Mouse (Mus musculus) CH12.LX (cell line): ENCODE data around the gene Capza1. TPM values are rescaled to one million over a fixed set of nuclear protein-coding genes. Genes with fewer than 3 reads are reported as not detected.
A peak's percentile ranks its signal among the peaks of the same experiment; 100 is the strongest.

Experiments
- DNase-seq: peaks from one replicate; pipeline ENCODE4 v3.0.0-alpha.2; 2013; ENCODE audit errors: extremely low read depth
- H3K27ac ChIP-seq: 2 replicates; pipeline ENCODE4 v1.5.1; 2012; ENCODE audit warnings: low read depth, mild to moderate bottlenecking, control low read depth, moderate library complexity; ENCODE audit not compliant: insufficient read depth
- H3K27me3 ChIP-seq: replicated peaks from 2 replicates; pipeline ENCODE3; 2012; ENCODE audit warnings: inconsistent platforms
- H3K36me3 ChIP-seq, 2 experiments: replicated peaks in 1 of 2; 2 replicates each; pipeline versions ENCODE3 to v1.6.1; 2012; ENCODE audit warnings: inconsistent platforms in 1 of 2, low read length in 1 of 2, mild to moderate bottlenecking in 1 of 2, mixed read lengths in 1 of 2, moderate library complexity in 1 of 2; ENCODE audit not compliant: control insufficient read depth in 1 of 2, insufficient read depth in 1 of 2
- H3K4me1 ChIP-seq, 2 experiments: 2 replicates each; pipeline ENCODE4 v1.6.1; 2012; ENCODE audit warnings: inconsistent platforms in 1 of 2, moderate library complexity in 1 of 2; ENCODE audit not compliant: insufficient read depth in 2 of 2, control insufficient read depth in 1 of 2
- H3K4me2 ChIP-seq: 2 replicates; pipeline ENCODE4 v1.6.1; 2012; ENCODE audit warnings: low read depth, mild to moderate bottlenecking, control low read depth; ENCODE audit not compliant: poor library complexity, insufficient read depth, severe bottlenecking
- H3K4me3 ChIP-seq, 3 experiments: fragments of 150-350 bp in 1 of 3; sonication (generic) in 1 of 3; replicated peaks in 1 of 3; 2 replicates each; pipeline versions ENCODE3 to v1.5.1; 2011 to 2012; ENCODE audit warnings: low read depth in 2 of 3, low read length in 2 of 3, mild to moderate bottlenecking in 2 of 3, moderate library complexity in 2 of 3, control low read depth in 1 of 3, improper control_type of control experiment in 1 of 3, inconsistent platforms in 1 of 3, mixed read lengths in 1 of 3; ENCODE audit not compliant: poor library complexity in 1 of 3
- H3K79me2 ChIP-seq: replicated peaks from 2 replicates; pipeline ENCODE4 v1.6.1; 2012; ENCODE audit warnings: mild to moderate bottlenecking, moderate library complexity; ENCODE audit not compliant: control insufficient read depth, poor library complexity, insufficient read depth, severe bottlenecking; ENCODE audit errors: extremely low read depth
- H3K9ac ChIP-seq: 2 replicates; pipeline ENCODE4 v1.6.1; 2012; ENCODE audit warnings: low read depth, mild to moderate bottlenecking, control low read depth, moderate library complexity; ENCODE audit not compliant: insufficient read depth
- H3K9me3 ChIP-seq: replicated peaks from 2 replicates; pipeline ENCODE3; 2012; ENCODE audit warnings: low read length, inconsistent platforms, mixed read lengths
- BHLHE40 ChIP-seq: IDR thresholded peaks from 2 replicates; pipeline ENCODE4 v1.6.1; 2011; ENCODE audit warnings: mild to moderate bottlenecking, low read depth, low read length, improper control_type of control experiment
- CHD1 ChIP-seq: IDR thresholded peaks from 2 replicates; pipeline ENCODE4 v1.6.1; 2012; ENCODE audit warnings: low read depth, low read length, improper control_type of control experiment, inconsistent platforms
- CHD2 ChIP-seq: IDR thresholded peaks from 2 replicates; pipeline ENCODE4 v1.6.1; 2011; ENCODE audit warnings: low read length, improper control_type of control experiment
- CTCF ChIP-seq, 2 experiments: IDR thresholded peaks in 1 of 2; conservative IDR thresholded peaks in 1 of 2; 2 replicates each; pipeline ENCODE4 v1.5.1; 2011 to 2012; ENCODE audit warnings: low read depth in 2 of 2, low read length in 2 of 2, improper control_type of control experiment in 1 of 2, inconsistent platforms in 1 of 2, mild to moderate bottlenecking in 1 of 2, moderate library complexity in 1 of 2
- E2F4 ChIP-seq: IDR thresholded peaks from 2 replicates; pipeline ENCODE4 v1.6.1; 2011; ENCODE audit warnings: low read depth, low read length, improper control_type of control experiment; ENCODE audit not compliant: insufficient replicate concordance
- ELF1 ChIP-seq: IDR thresholded peaks from 2 replicates; pipeline ENCODE4 v1.6.1; 2014; ENCODE audit warnings: low read depth, mild to moderate bottlenecking, inconsistent platforms, low read length, improper control_type of control experiment
- EP300 ChIP-seq: IDR thresholded peaks from 2 replicates; pipeline ENCODE4 v1.6.1; 2011; ENCODE audit warnings: low read length, improper control_type of control experiment
- ETS1 ChIP-seq: conservative IDR thresholded peaks from 2 replicates; pipeline ENCODE4 v1.6.1; 2012; ENCODE audit warnings: low read depth, mild to moderate bottlenecking, inconsistent platforms, low read length, improper control_type of control experiment, moderate library complexity
- GABPA ChIP-seq: IDR thresholded peaks from 2 replicates; pipeline ENCODE4 v1.6.1; 2012; ENCODE audit warnings: low read depth, low read length, improper control_type of control experiment, inconsistent platforms; ENCODE audit not compliant: insufficient replicate concordance
- HCFC1 ChIP-seq: IDR thresholded peaks from 2 replicates; pipeline ENCODE4 v1.6.1; 2012; ENCODE audit warnings: low read depth, mild to moderate bottlenecking, inconsistent platforms, low read length, improper control_type of control experiment
- IRF4 ChIP-seq: IDR thresholded peaks from 2 replicates; pipeline ENCODE4 v1.6.1; 2014; ENCODE audit warnings: low read depth, mild to moderate bottlenecking, inconsistent platforms, low read length, improper control_type of control experiment
- JUN ChIP-seq: IDR thresholded peaks from 2 replicates; pipeline ENCODE4 v1.6.1; 2011; ENCODE audit warnings: low read depth, mild to moderate bottlenecking, low read length, improper control_type of control experiment, moderate library complexity; ENCODE audit not compliant: insufficient read depth
- JUND ChIP-seq: conservative IDR thresholded peaks from 2 replicates; pipeline ENCODE4 v1.6.1; 2011; ENCODE audit warnings: low read depth, low read length, improper control_type of control experiment
- KAT2A ChIP-seq: IDR thresholded peaks from 2 replicates; pipeline ENCODE4 v1.6.1; 2012; ENCODE audit warnings: low read length, improper control_type of control experiment, inconsistent platforms; ENCODE audit not compliant: insufficient replicate concordance
- MAFK ChIP-seq: IDR thresholded peaks from 2 replicates; pipeline ENCODE4 v1.6.1; 2011; ENCODE audit warnings: low read length, improper control_type of control experiment; ENCODE audit not compliant: insufficient replicate concordance
- MAX ChIP-seq: IDR thresholded peaks from 2 replicates; pipeline ENCODE4 v1.6.1; 2011; ENCODE audit warnings: low read length, improper control_type of control experiment
- MAZ ChIP-seq: IDR thresholded peaks from 2 replicates; pipeline ENCODE4 v1.6.1; 2012; ENCODE audit warnings: low read depth, mild to moderate bottlenecking, inconsistent platforms, low read length, improper control_type of control experiment, moderate library complexity
- MEF2A ChIP-seq: IDR thresholded peaks from 2 replicates; pipeline ENCODE4 v1.6.1; 2014; ENCODE audit warnings: low read depth, mild to moderate bottlenecking, inconsistent platforms, low read length, improper control_type of control experiment, borderline replicate concordance
- MXI1 ChIP-seq: IDR thresholded peaks from 2 replicates; pipeline ENCODE4 v1.6.1; 2011; ENCODE audit warnings: mild to moderate bottlenecking, low read depth, low read length, improper control_type of control experiment
- MYC ChIP-seq: IDR thresholded peaks from 2 replicates; pipeline ENCODE4 v1.6.1; 2011; ENCODE audit warnings: low read depth, mild to moderate bottlenecking, improper control_type of control experiment, low read length
- NELFE ChIP-seq: IDR thresholded peaks from 2 replicates; pipeline ENCODE4 v1.6.1; 2011; ENCODE audit warnings: low read depth, low read length, improper control_type of control experiment
- NRF1 ChIP-seq: IDR thresholded peaks from 2 replicates; pipeline ENCODE4 v1.6.1; 2014; ENCODE audit warnings: low read depth, mild to moderate bottlenecking, inconsistent platforms, low read length, improper control_type of control experiment, moderate library complexity
- PAX5 ChIP-seq: IDR thresholded peaks from 2 replicates; pipeline ENCODE4 v1.6.1; 2012; ENCODE audit warnings: low read length, inconsistent platforms, mixed read lengths
- POLR2A ChIP-seq: IDR thresholded peaks from 2 replicates; pipeline ENCODE4 v1.6.1; 2011; ENCODE audit warnings: low read depth, mild to moderate bottlenecking, improper control_type of control experiment, low read length
- POLR2AphosphoS2 ChIP-seq: IDR thresholded peaks from 2 replicates; pipeline ENCODE4 v1.6.1; 2011; ENCODE audit warnings: low read depth, low read length, improper control_type of control experiment
- RAD21 ChIP-seq: IDR thresholded peaks from 2 replicates; pipeline ENCODE4 v1.6.1; 2011; ENCODE audit warnings: low read depth, mild to moderate bottlenecking, low read length, improper control_type of control experiment, moderate library complexity
- RCOR1 ChIP-seq: conservative IDR thresholded peaks from 2 replicates; pipeline ENCODE4 v1.6.1; 2012; ENCODE audit warnings: low read depth, mild to moderate bottlenecking, inconsistent platforms, low read length, improper control_type of control experiment
- SIN3A ChIP-seq: IDR thresholded peaks from 2 replicates; pipeline ENCODE4 v1.6.1; 2012; ENCODE audit warnings: low read length, improper control_type of control experiment, inconsistent platforms
- SMC3 ChIP-seq: IDR thresholded peaks from 2 replicates; pipeline ENCODE4 v1.6.1; 2011; ENCODE audit warnings: low read depth, low read length, improper control_type of control experiment
- TBP ChIP-seq: conservative IDR thresholded peaks from 2 replicates; pipeline ENCODE4 v1.6.1; 2011; ENCODE audit warnings: low read depth, low read length, improper control_type of control experiment
- TCF12 ChIP-seq: IDR thresholded peaks from 2 replicates; pipeline ENCODE4 v1.6.1; 2014; ENCODE audit warnings: low read depth, mild to moderate bottlenecking, inconsistent platforms, low read length, improper control_type of control experiment
- UBTF ChIP-seq: IDR thresholded peaks from 2 replicates; pipeline ENCODE4 v1.6.1; 2012; ENCODE audit warnings: low read depth, mild to moderate bottlenecking, inconsistent platforms, low read length, improper control_type of control experiment, moderate library complexity
- USF1 ChIP-seq: IDR thresholded peaks from 2 replicates; pipeline ENCODE4 v1.6.1; 2014; ENCODE audit warnings: low read depth, mild to moderate bottlenecking, inconsistent platforms, low read length, improper control_type of control experiment
- USF2 ChIP-seq: conservative IDR thresholded peaks from 2 replicates; pipeline ENCODE4 v1.6.1; 2011; ENCODE audit warnings: low read depth, low read length, improper control_type of control experiment
- ZC3H11A ChIP-seq: IDR thresholded peaks from 2 replicates; pipeline ENCODE4 v1.6.1; 2012; ENCODE audit warnings: low read depth, mild to moderate bottlenecking, inconsistent platforms, low read length, improper control_type of control experiment
- ZKSCAN1 ChIP-seq: IDR thresholded peaks from 2 replicates; pipeline ENCODE4 v1.6.1; 2012; ENCODE audit warnings: low read depth, inconsistent platforms, low read length, improper control_type of control experiment, borderline replicate concordance
- ZMIZ1 ChIP-seq: IDR thresholded peaks from 2 replicates; pipeline ENCODE4 v1.6.1; 2012; ENCODE audit warnings: low read depth, mild to moderate bottlenecking, inconsistent platforms, low read length, improper control_type of control experiment
- ZNF384 ChIP-seq: IDR thresholded peaks from 2 replicates; pipeline ENCODE4 v1.6.1; 2012; ENCODE audit warnings: low read depth, low read length, improper control_type of control experiment, inconsistent platforms
- dilution Hi-C: fragments of 300-500 bp; cut with MboI; formaldehyde crosslinking; loops from 2 replicates; pipeline ENCODE4 v1.14.3; 2020; ENCODE audit warnings: low sequenced_read_pairs; ENCODE audit not compliant: extremely low pct_unique_long_range_greater_than_20kb, extremely low pct_ligation_motif_present
- in situ Hi-C: fragments of 300-500 bp; cut with MboI; formaldehyde crosslinking; loops from 3 replicates; pipeline ENCODE4 v1.14.3; 2019; ENCODE audit warnings: low sequenced_read_pairs, low pct_ligation_motif_present, low pct_unique_long_range_greater_than_20kb, mixed read lengths
- polyA plus RNA-seq: library from polyadenylated mRNA; unstranded; fragments of >175 nt; gene quantifications from 2 replicates; pipeline ENCODE4 v1.2.1, GENCODE M21; 2012; ENCODE audit warnings: low read depth; ENCODE audit not compliant: insufficient read length
- total RNA-seq, 2 experiments: library from RNA; depleted of rRNA; stranded (reverse); fragments of 300-350 nt in 1 of 2; fragments of >200 nt in 1 of 2; gene quantifications; 2 replicates each; pipeline ENCODE4 v1.2.3; 2012 to 2014

Capza1 gene
- total and polyA plus RNA-seq, 3 experiments, result 113 to 288 (median 140) TPM

- peak overlapping the region; percentile 48 to 67 (median 52) for H3K4me3 ChIP-seq
These were observed 75.6 kb downstream of the Capza1 start for GRCm38 (mm10) chr3:104788561-104789311.

DNA sequence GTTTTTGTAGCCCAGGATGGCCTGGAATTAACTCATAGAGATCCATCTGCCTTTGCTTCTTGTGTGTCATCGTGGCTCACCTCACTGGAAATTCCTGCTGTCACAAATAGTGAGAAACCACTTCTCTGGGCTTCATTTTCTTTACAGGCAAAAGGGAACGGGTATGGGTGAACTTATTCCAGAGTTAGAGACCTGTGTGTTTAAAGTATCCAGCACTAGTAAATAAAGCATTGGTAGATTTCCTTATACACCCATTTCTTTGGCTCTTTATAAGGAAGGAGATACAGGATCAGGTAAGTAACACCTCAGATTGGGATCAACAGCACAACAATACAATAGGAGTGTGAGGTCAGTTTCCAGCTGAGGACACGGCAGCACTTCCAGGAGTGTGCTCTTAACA, 76.2 kb downstream of the Capza1 start, which contains the start of gene Rhoc:
Rhoc (plus strand) TSS at position 301 of the 400 bp plus-strand sequence.
- Histone ChIP-seq H3K36me3 (peaks cover 8 to 52% of the 10 kb centered on the region in 2 experiments), H3K79me2 (no peaks in the 10 kb centered on the region), H3K9ac (peak within 1 kb of the TSS; percentile 35), H3K27ac (no peak within 1 kb of the TSS), H3K27me3 (no peaks in the 10 kb centered on the region), H3K4me1 (peaks cover 5 to 45% of the 10 kb centered on the region in 2 experiments; a peak in 3 of 4 replicates), H3K4me2 (peak within 1 kb of the TSS; percentile 55), H3K4me3 (peak within 1 kb of the TSS; percentile 48 to 67 (median 52)), H3K9me3 (no peaks in the 10 kb centered on the region)
- TF ChIP-seq MAZ (no peak), CHD2 (no peak), ZC3H11A (no peak), UBTF (no peak)
- DNase-seq, result no peak
- in situ Hi-C loops (loop anchor here (10.0 kb wide), 2 partner anchors 177 to 267 kb away; partner anchors contain the start of genes Cttnbp2nl and Wnt2b), dilution Hi-C loops (no loop called here)

More at GRCm38 (mm10) chr3:104788561-104789311, 75.6 kb downstream of the Capza1 start:
- dilution Hi-C loops (no loop called here), in situ Hi-C loops (loop anchor here (10.0 kb wide), 2 partner anchors 176 to 266 kb away; partner anchors contain the start of genes Cttnbp2nl and Wnt2b)
- H3K79me2 ChIP-seq, result no peaks in the 10 kb centered on the region
- H3K9ac ChIP-seq, result peak overlapping the region; percentile 35
- no peaks in the 10 kb centered on the region for H3K27me3 ChIP-seq
- peak overlapping the region; percentile 55 for H3K4me2 ChIP-seq
- H3K36me3 ChIP-seq, result peaks cover 8 to 45% of the 10 kb centered on the region in 2 experiments
- H3K4me1 ChIP-seq, result peaks cover 5 to 45% of the 10 kb centered on the region in 2 experiments; a peak in 3 of 4 replicates
- H3K9me3 ChIP-seq, result no peaks in the 10 kb centered on the region
- TF ChIP-seq POLR2AphosphoS2 (no peak), MAZ (peak; percentile 46; the same call in 1 of the 2 replicates), PAX5 (no peak), ZMIZ1 (no peak), RAD21 (peak; percentile 73), MYC (no peak), NRF1 (no peak), ZKSCAN1 (no peak), E2F4 (no peak), IRF4 (no peak), JUND (no peak), BHLHE40 (no peak), EP300 (no peak), JUN (no peak), MEF2A (no peak), CTCF (conservative IDR thresholded peaks at IDR 0.05 in 1 of 2, IDR thresholded peaks at IDR 0.05 in 1 of 2; ENCODE audit: low read depth in 2 of 2, low read length in 2 of 2) (peak in 1 of 2 experiments; percentile 74; a peak in 2 of 4 replicates), CHD1 (no peak), SIN3A (peak; percentile 28; the same call in 1 of the 2 replicates), MAFK (no peak), POLR2A (peak; percentile 37; the same call in 1 of the 2 replicates), UBTF (no peak), TBP (no peak), GABPA (no peak), USF2 (no peak), MXI1 (no peak; the same call in 1 of the 2 replicates), ZC3H11A (no peak), ETS1 (no peak), HCFC1 (no peak), SMC3 (peak; percentile 69), CHD2 (no peak), USF1 (no peak), RCOR1 (no peak), KAT2A (no peak), NELFE (no peak), ELF1 (no peak), TCF12 (peak; percentile 37; the same call in 1 of the 2 replicates), MAX (no peak), ZNF384 (no peak)
- no peak overlapping the region for H3K27ac ChIP-seq
- no peak for DNase-seq
